ENCODE assay signal across 8 mouse cellular contexts in the genomic region with DNA sequence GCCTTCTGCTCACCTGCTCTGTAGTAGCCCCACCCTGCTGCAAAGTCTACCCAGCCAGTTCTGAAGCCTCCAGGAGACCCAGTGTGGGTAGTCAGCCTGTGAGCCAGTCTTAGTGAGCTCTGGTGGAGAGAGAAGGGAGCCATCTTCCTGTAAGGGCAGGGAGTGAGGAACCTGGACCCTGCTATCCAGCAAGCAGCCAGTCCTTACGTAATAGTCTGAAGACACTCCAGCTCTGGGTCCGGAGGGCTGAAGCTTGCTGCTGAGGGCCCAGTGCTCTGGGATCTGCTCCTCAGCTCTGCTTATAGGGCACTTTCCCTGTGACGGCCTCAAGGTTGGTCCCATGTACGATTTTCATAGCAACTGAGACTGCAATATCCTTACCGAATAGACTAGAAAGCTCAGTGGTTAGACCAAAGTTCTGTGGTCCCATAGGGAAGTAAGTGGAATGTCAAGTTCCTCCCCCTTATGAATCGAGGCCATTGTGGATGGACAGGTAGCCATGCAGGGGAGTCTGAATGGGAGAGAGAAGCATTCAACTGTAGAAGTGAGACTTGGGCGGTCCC. TPM values are rescaled to one million over a fixed set of nuclear protein-coding genes. Genes with fewer than 3 reads are reported as not detected.
DNase-seq lines count a peak whose midpoint lies in the region; ATAC-seq and TF ChIP-seq lines count a peak whose summit lies in the region.

A gene (plus strand): TSS at position 513 of the 563 bp plus-strand sequence.

- 53% methylated on average over 7 of the region's 7 CpGs for WGBS in lung, embryonic 16.5 days
- 55% methylated on average over 7 of the region's 7 CpGs for WGBS in forebrain, embryonic 11.5 days
- WGBS in hindbrain, postnatal 0 days, result 61% methylated on average over 7 of the region's 7 CpGs
- 60% methylated on average over 7 of the region's 7 CpGs for WGBS in limb, embryonic 13.5 days

- no peak for TF ChIP-seq CTCF in hindbrain, postnatal 0 days (IDR thresholded peaks at IDR 0.05; ENCODE audit: low read depth)

- peaks cover 34% of the 10 kb centered on the region for H3K4me1 ChIP-seq in lung, embryonic 16.5 days (replicated peaks; ENCODE audit: control insufficient read depth, insufficient read depth, low read length)
- H3K4me1 ChIP-seq in forebrain, embryonic 11.5 days (replicated peaks; ENCODE audit: control insufficient read depth, insufficient read depth, low read length), result peaks cover 30% of the 10 kb centered on the region; the same call in 1 of the 2 replicates
- H3K4me1 ChIP-seq in hindbrain, postnatal 0 days (ENCODE audit: insufficient read depth, low read length), result 0 out of 2 replicates have a peak, but pooled peaks cover 8% of the 10 kb centered on the region
- peaks cover 37% of the 10 kb centered on the region for H3K4me1 ChIP-seq in limb, embryonic 13.5 days

- no peaks in the 10 kb centered on the region; the same call in 1 of the 2 replicates for H3K36me3 ChIP-seq in lung, embryonic 16.5 days (ENCODE audit: control insufficient read depth, insufficient read depth, low read length)
- no peaks in the 10 kb centered on the region for H3K36me3 ChIP-seq in forebrain, embryonic 11.5 days (ENCODE audit: control insufficient read depth, insufficient read depth, low read length)
- no peaks in the 10 kb centered on the region for H3K36me3 ChIP-seq in hindbrain, postnatal 0 days (ENCODE audit: insufficient read depth, low read length)
- H3K36me3 ChIP-seq in limb, embryonic 13.5 days, result peaks cover 8% of the 10 kb centered on the region; the same call in 1 of the 2 replicates

- H3K9me3 ChIP-seq in lung, embryonic 16.5 days (ENCODE audit: control insufficient read depth, low read length), result no peaks in the 10 kb centered on the region
- no peaks in the 10 kb centered on the region for H3K9me3 ChIP-seq in forebrain, embryonic 11.5 days (ENCODE audit: control insufficient read depth, low read length)
- H3K9me3 ChIP-seq in hindbrain, postnatal 0 days (ENCODE audit: low read length), result no peaks in the 10 kb centered on the region
- no peaks in the 10 kb centered on the region for H3K9me3 ChIP-seq in limb, embryonic 13.5 days

- no peaks in the 10 kb centered on the region for H3K27me3 ChIP-seq in lung, embryonic 16.5 days (ENCODE audit: control insufficient read depth, insufficient read depth, low read depth, low read length)
- no peaks in the 10 kb centered on the region for H3K27me3 ChIP-seq in forebrain, embryonic 11.5 days (ENCODE audit: control insufficient read depth, insufficient read depth, low read length)
- H3K27me3 ChIP-seq in hindbrain, postnatal 0 days (ENCODE audit: insufficient read depth, low read length), result no peaks in the 10 kb centered on the region
- H3K27me3 ChIP-seq in limb, embryonic 13.5 days, result no peaks in the 10 kb centered on the region

- DNase-seq in lung, postnatal 14 days, result no peak
- DNase-seq in forebrain, embryonic 11.5 days (ENCODE audit: low spot score), result no peak
- no peak for DNase-seq in hindbrain, postnatal 0 days (ENCODE audit: low spot score)
- DNase-seq in yolk sac, embryonic 10.5 days (ENCODE audit: low spot score), result peak; percentile 40
- no peak for DNase-seq in cerebellum, postnatal 36 days
- no peak for DNase-seq in thymus, postnatal 14 days

- peak within 1 kb of the TSS; percentile 63 for H3K4me3 ChIP-seq in lung, embryonic 16.5 days (ENCODE audit: low read length)
- peak within 1 kb of the TSS; percentile 50 for H3K4me3 ChIP-seq in forebrain, embryonic 11.5 days (ENCODE audit: low read depth, low read length)
- H3K4me3 ChIP-seq in hindbrain, postnatal 0 days (ENCODE audit: low read length), result peak within 1 kb of the TSS; percentile 21
- peak within 1 kb of the TSS; percentile 61 for H3K4me3 ChIP-seq in limb, embryonic 13.5 days

- H3K27ac ChIP-seq in lung, embryonic 16.5 days (ENCODE audit: low read length), result peak within 1 kb of the TSS; percentile 100
- H3K27ac ChIP-seq in forebrain, embryonic 11.5 days (ENCODE audit: low read depth, low read length), result no peak within 1 kb of the TSS
- H3K27ac ChIP-seq in hindbrain, postnatal 0 days, result peak within 1 kb of the TSS; percentile 89; the same call in 1 of the 2 replicates
- peak within 1 kb of the TSS; percentile 100 for H3K27ac ChIP-seq in limb, embryonic 13.5 days

- ATAC-seq in lung, embryonic 16.5 days (ENCODE audit: low read depth), result no peak
- no peak for ATAC-seq in forebrain, embryonic 11.5 days (replicated peaks; ENCODE audit: low FRiP score)
- ATAC-seq in hindbrain, postnatal 0 days, result no peak
- no peak for ATAC-seq in limb, embryonic 13.5 days (ENCODE audit: low FRiP score, low read depth)

- H3K9ac ChIP-seq in lung, embryonic 16.5 days (ENCODE audit: low read length), result peak within 1 kb of the TSS; percentile 89
- peak within 1 kb of the TSS; percentile 93 for H3K9ac ChIP-seq in forebrain, embryonic 11.5 days (ENCODE audit: low read length)
- no peak within 1 kb of the TSS; the same call in 1 of the 2 replicates for H3K9ac ChIP-seq in hindbrain, postnatal 0 days (replicated peaks; ENCODE audit: low read length)
- H3K9ac ChIP-seq in limb, embryonic 13.5 days, result peak within 1 kb of the TSS; percentile 89

- H3K4me2 ChIP-seq in lung, embryonic 16.5 days (ENCODE audit: low read depth, low read length), result peak within 1 kb of the TSS; percentile 85
- peak within 1 kb of the TSS; percentile 81 for H3K4me2 ChIP-seq in forebrain, embryonic 11.5 days (ENCODE audit: low read depth, low read length, severe bottlenecking)
- peak within 1 kb of the TSS; percentile 55 for H3K4me2 ChIP-seq in hindbrain, postnatal 0 days (ENCODE audit: low read depth, low read length)
- peak within 1 kb of the TSS; percentile 94 for H3K4me2 ChIP-seq in limb, embryonic 13.5 days (replicated peaks)

RNA-seq across cellular contexts. Expression of the gene that starts here (rescaled TPM):
- 44.4 and 47.5 TPM in 2 replicates for polyA plus RNA-seq in lung, embryonic 16.5 days (2015; fragmentation: Nextera tagmentation; extraction: Ambion mirVana)
- polyA plus RNA-seq in forebrain, embryonic 11.5 days (2014; fragmentation: Nextera tagmentation; extraction: Ambion mirVana), result 17.8 and 23.0 TPM in 2 replicates
- 40.0 and 73.6 TPM in 2 replicates for total RNA-seq in hindbrain, postnatal 0 days (2014; rRNA removed)
- 20.8 and 21.1 TPM in 2 replicates for polyA plus RNA-seq in hindbrain, postnatal 0 days (2015; fragmentation: Nextera tagmentation; extraction: Ambion mirVana)
- 64.7 and 74.1 TPM in 2 replicates for polyA plus RNA-seq in limb, embryonic 13.5 days (2015; fragmentation: Nextera tagmentation; extraction: Ambion mirVana)
